Mouse (Mus musculus) liver, embryonic 14.5 days (tissue): ENCODE results near the gene Ipo13. TPM values are rescaled to one million over a fixed set of nuclear protein-coding genes. Genes with fewer than 3 reads are reported as not detected.
A peak's percentile ranks its signal among the peaks of the same experiment; 100 is the strongest.

Experiments
- ATAC-seq: fragments of 200-750 bp; cut with Nextera tagmentation; 2 replicates; pipeline ENCODE4 v1.8.0; 2017; ENCODE audit warnings: moderate number of reproducible peaks, mild to moderate bottlenecking, moderate library complexity; ENCODE audit not compliant: insufficient read depth
- DNase-seq, 3 experiments: peaks; one replicate each; pipeline ENCODE4 v3.0.0-alpha.2; 2012 to 2013; ENCODE audit warnings: low read depth in 3 of 3, low spot score in 3 of 3
- H3K27ac ChIP-seq: fragments of 300-500 bp; sonication (generic); 2 replicates; pipeline ENCODE4 v1.5.1; 2014; ENCODE audit warnings: moderate library complexity, mild to moderate bottlenecking, control low read depth, inconsistent platforms
- H3K27me3 ChIP-seq: fragments of 300-500 bp; sonication (generic); 2 replicates; pipeline ENCODE4 v1.6.1; 2014; ENCODE audit warnings: mild to moderate bottlenecking, low read length, moderate library complexity; ENCODE audit not compliant: control insufficient read depth, insufficient read depth
- H3K36me3 ChIP-seq: fragments of 300-500 bp; sonication (generic); replicated peaks from 2 replicates; pipeline ENCODE4 v1.6.1; 2014; ENCODE audit warnings: low read depth; ENCODE audit not compliant: control insufficient read depth, insufficient read depth
- H3K4me1 ChIP-seq, 2 experiments: fragments of 200-500 bp in 1 of 2; fragments of 300-500 bp in 1 of 2; sonication (generic) in 1 of 2; replicated peaks; 2 replicates each; pipeline ENCODE4 v1.6.1; 2012 to 2014; ENCODE audit warnings: antibody characterized with exemption in 1 of 2, inconsistent platforms in 1 of 2, low read length in 1 of 2; ENCODE audit not compliant: control insufficient read depth in 2 of 2, insufficient read depth in 2 of 2
- H3K4me2 ChIP-seq: fragments of 300-500 bp; sonication (generic); 2 replicates; pipeline ENCODE4 v1.6.1; 2014; ENCODE audit warnings: low read depth, mild to moderate bottlenecking, control low read depth, moderate library complexity
- H3K4me3 ChIP-seq, 2 experiments: fragments of 200-500 bp in 1 of 2; fragments of 300-500 bp in 1 of 2; sonication (generic) in 1 of 2; 2 replicates each; pipeline ENCODE4 v1.5.1; 2012 to 2014; ENCODE audit warnings: low read depth in 2 of 2, low read length in 2 of 2, mild to moderate bottlenecking in 2 of 2, control low read depth in 1 of 2, inconsistent platforms in 1 of 2, moderate library complexity in 1 of 2; ENCODE audit not compliant: insufficient read depth in 1 of 2
- H3K9ac ChIP-seq: fragments of 300-500 bp; sonication (generic); replicated peaks from 2 replicates; pipeline ENCODE4 v1.6.1; 2014; ENCODE audit warnings: mild to moderate bottlenecking, control low read depth, moderate library complexity
- H3K9me3 ChIP-seq: fragments of 300-500 bp; sonication (generic); 2 replicates; pipeline ENCODE4 v1.6.1; 2016; ENCODE audit warnings: low read length, mixed read lengths; ENCODE audit not compliant: control insufficient read depth
- CTCF ChIP-seq: IDR thresholded peaks from 2 replicates; pipeline ENCODE4 v1.5.1; 2016; ENCODE audit warnings: antibody characterized with exemption, low read depth, control low read depth
- EP300 ChIP-seq: IDR thresholded peaks from 2 replicates; pipeline ENCODE4 v1.6.1; 2016; ENCODE audit warnings: antibody characterized with exemption, low read depth
- WGBS: fragments of 180-500 bp; shearing (Covaris S2); extraction: QIAGEN DNeasy Blood & Tissue Kit; methylation state at CpG from one replicate; pipeline ENCODE4 v1.1.7; 2014; ENCODE audit not compliant: insufficient replicate concordance; 5-methylcytosine and 5-hydroxymethylcytosine counted together
- polyA plus RNA-seq, 2 experiments: library from polyadenylated mRNA; depleted of rRNA in 1 of 2; stranded (reverse) in 1 of 2; unstranded in 1 of 2; fragments of >200 nt; fragmentation: Nextera tagmentation in 1 of 2; extraction: Ambion mirVana in 1 of 2; gene quantifications; 2 replicates each; pipeline versions ENCODE4 v1.2.1 to v1.2.3; 2012 to 2014

Ipo13 gene
- polyA plus RNA-seq, 2 experiments: 14.9 to 16.8 TPM

DNA sequence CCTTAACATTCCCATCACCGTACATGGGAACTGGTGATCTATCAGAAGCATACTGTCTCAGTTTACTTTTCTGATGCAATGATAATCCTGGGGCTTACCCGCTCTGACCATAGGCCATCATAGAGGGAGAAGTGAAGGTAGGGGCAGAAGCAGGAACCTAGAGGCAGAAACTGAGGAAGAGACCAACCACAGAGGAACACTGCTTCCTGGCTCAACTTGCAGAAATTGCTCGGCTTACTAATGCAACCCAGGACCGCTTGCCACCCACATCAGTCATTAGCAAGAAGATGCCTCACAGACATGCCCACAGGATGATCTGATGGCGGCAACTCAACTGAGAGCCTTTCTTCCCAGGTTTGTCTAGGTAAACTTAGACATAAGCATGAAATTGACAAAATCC lies 4.0 kb upstream of the Ipo13 start:
- WGBS: 46% methylated on average over 5 of the region's 5 CpGs
- no peak overlapping the region for H3K4me2 ChIP-seq
- no peaks in the 10 kb centered on the region for H3K9me3 ChIP-seq
- H3K9ac ChIP-seq: no peak overlapping the region
- peaks cover under 1% of the 10 kb centered on the region; the same call in 1 of the 2 replicates for H3K27me3 ChIP-seq
- H3K36me3 ChIP-seq: no peaks in the 10 kb centered on the region
- no peak overlapping the region for H3K27ac ChIP-seq
- ATAC-seq (no peak), DNase-seq (no peak)
- peaks cover 7 to 17% of the 10 kb centered on the region in 2 experiments for H3K4me1 ChIP-seq
- TF ChIP-seq CTCF: no peak
- TF ChIP-seq EP300: no peak
- H3K4me3 ChIP-seq: no peak overlapping the region

DNA sequence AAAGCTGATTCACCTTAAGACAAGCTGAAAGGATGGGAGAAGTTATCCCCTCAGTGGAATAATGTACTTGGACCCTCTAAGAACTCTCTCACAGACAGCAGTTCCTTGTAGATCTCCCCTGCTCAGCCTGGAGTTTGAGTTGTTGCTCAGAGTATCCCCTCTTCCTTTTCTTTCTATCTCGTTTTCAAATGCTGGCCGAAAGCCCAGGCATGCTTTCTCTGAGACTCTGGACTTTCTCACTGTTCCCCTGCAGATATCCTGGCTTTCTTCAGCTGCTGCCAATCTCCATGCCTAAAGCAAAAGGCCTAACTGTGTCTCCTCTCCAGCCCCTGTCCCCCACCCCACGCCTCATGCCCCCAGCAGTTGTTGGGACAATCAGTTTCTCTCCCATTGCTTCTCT lies 3.5 kb upstream of the Ipo13 start:
- Histone ChIP-seq H3K27me3 (no peaks in the 10 kb centered on the region), H3K36me3 (no peaks in the 10 kb centered on the region), H3K4me2 (no peak overlapping the region), H3K27ac (no peak overlapping the region), H3K4me1 (peaks cover 11 to 17% of the 10 kb centered on the region in 2 experiments), H3K9me3 (no peaks in the 10 kb centered on the region), H3K4me3 (no peak overlapping the region), H3K9ac (no peak overlapping the region)
- DNase-seq (no peak), ATAC-seq (no peak)
- no peak for TF ChIP-seq EP300
- TF ChIP-seq CTCF: no peak
- WGBS: 68% methylated on average over 3 of the region's 3 CpGs

DNA sequence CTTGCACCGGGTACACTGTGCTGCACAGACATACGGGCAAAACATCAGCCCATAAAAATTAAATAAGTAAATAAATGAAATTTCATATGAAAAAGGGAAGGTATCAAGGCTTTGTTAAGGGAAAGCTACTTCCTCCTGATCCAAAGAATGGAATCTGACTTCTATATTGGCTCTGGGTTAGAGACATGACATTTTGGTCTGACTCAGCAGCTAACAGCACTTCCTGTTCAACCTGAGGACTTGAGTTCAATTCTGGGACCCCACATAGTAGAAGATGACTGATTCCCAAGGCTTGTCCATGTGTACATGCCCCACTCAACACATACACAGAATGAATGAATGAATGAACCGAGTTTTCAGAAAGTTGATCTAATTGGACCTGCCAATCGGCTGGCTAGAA lies 3.0 kb upstream of the Ipo13 start:
- no peaks in the 10 kb centered on the region for H3K36me3 ChIP-seq
- no peak overlapping the region for H3K4me3 ChIP-seq
- DNase-seq (no peak), ATAC-seq (no peak)
- no peaks in the 10 kb centered on the region for H3K27me3 ChIP-seq
- TF ChIP-seq CTCF (no peak), EP300 (no peak)
- no peaks in the 10 kb centered on the region for H3K9me3 ChIP-seq
- H3K4me1 ChIP-seq: peaks cover 11 to 20% of the 10 kb centered on the region in 2 experiments
- no peak overlapping the region for H3K9ac ChIP-seq
- 82% methylated on average over 4 of the region's 4 CpGs for WGBS
- no peak overlapping the region for H3K27ac ChIP-seq
- H3K4me2 ChIP-seq: no peak overlapping the region

DNA sequence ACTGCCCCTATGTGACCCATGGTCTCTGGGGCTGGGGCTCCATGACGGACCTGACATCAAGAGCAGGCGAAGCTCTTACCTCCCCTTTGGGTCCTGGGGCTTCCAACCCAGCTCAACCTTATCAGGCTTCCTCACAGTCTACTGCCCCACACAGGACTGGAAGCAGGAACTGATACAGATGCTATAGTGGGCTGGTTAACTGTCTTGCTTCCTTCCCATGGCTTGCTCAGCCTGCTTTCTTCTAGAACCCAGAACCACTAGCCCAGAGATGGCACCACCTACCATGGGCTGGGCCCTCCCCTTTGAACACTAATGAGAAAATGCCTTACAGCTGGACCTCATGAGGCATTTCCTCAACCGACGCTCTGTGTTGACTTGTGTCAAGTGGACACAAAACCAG lies 2.6 kb upstream of the Ipo13 start:
- H3K4me3 ChIP-seq: no peak overlapping the region
- H3K36me3 ChIP-seq: no peaks in the 10 kb centered on the region
- H3K9ac ChIP-seq: 0 out of 2 replicates have a peak overlapping the region, but pooled peaks have one; percentile 19
- WGBS: 36% methylated on average over 4 of the region's 4 CpGs
- no peak overlapping the region for H3K4me2 ChIP-seq
- H3K27me3 ChIP-seq: no peaks in the 10 kb centered on the region
- H3K27ac ChIP-seq: no peak overlapping the region
- DNase-seq: no peak
- no peak for ATAC-seq
- TF ChIP-seq CTCF (no peak), EP300 (no peak)
- no peaks in the 10 kb centered on the region for H3K9me3 ChIP-seq
- H3K4me1 ChIP-seq: peaks cover 11 to 20% of the 10 kb centered on the region in 2 experiments

DNA sequence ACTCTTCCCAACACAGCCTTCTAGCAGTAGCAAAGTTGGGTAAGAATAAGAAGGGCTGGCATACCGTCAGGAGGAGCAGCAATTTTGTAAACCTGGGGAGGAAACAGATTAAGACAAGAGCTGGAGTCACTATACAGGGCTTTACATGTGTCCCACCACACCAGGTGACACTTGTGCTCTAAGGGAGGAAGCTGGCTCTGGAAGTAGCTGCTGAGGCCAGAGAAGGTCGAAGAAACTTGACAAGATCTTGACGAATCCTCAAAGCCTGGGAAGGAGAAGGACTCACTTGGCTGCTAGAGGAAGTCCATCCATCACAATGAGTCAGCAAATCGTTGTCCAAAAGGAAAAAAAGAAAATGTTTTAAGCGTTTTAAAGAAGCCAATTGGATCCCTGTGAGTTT lies 1.6 kb upstream of the Ipo13 start:
- no peaks in the 10 kb centered on the region for H3K9me3 ChIP-seq
- H3K36me3 ChIP-seq: peaks cover 2% of the 10 kb centered on the region; the same call in 1 of the 2 replicates
- peak overlapping the region; percentile 76 for H3K27ac ChIP-seq
- peak overlapping the region in 1 of 2 experiments; percentile 73; a peak in 2 of 4 replicates for H3K4me3 ChIP-seq
- TF ChIP-seq CTCF: no peak
- no peak for TF ChIP-seq EP300
- ATAC-seq (no peak), DNase-seq (no peak)
- H3K27me3 ChIP-seq: no peaks in the 10 kb centered on the region
- 22% methylated on average over 5 of the region's 5 CpGs for WGBS
- H3K4me2 ChIP-seq: peak overlapping the region; percentile 93
- H3K9ac ChIP-seq: no peak overlapping the region; the same call in 1 of the 2 replicates
- H3K4me1 ChIP-seq: peaks cover 11 to 20% of the 10 kb centered on the region in 2 experiments
